Mouse (Mus musculus) liver, embryonic 11.5 days (tissue): ENCODE data around the gene Nck2. TPM values are rescaled to one million over a fixed set of nuclear protein-coding genes. Genes with fewer than 3 reads are reported as not detected.

Experiments used
- ATAC-seq: fragments of 200-750 bp; cut with Nextera tagmentation; replicated peaks from 2 replicates; pipeline ENCODE4 v1.8.0; 2017; ENCODE audit warnings: moderate number of reproducible peaks, mild to moderate bottlenecking, moderate TSS enrichment, moderate library complexity; ENCODE audit not compliant: low FRiP score
- DNase-seq: peaks from one replicate; pipeline ENCODE4 v3.0.0-alpha.2; 2017; ENCODE audit warnings: low spot score
- H3K27ac ChIP-seq: fragments of 300-500 bp; sonication (generic); 2 replicates; pipeline ENCODE4 v1.5.1; 2014; ENCODE audit warnings: mild to moderate bottlenecking, low read depth, low read length, control low read depth
- H3K27me3 ChIP-seq: fragments of 300-500 bp; sonication (generic); replicated peaks from 2 replicates; pipeline ENCODE4 v1.6.1; 2014; ENCODE audit warnings: low read length, mixed read lengths; ENCODE audit not compliant: control insufficient read depth, insufficient read depth
- H3K36me3 ChIP-seq: fragments of 300-500 bp; sonication (generic); 2 replicates; pipeline ENCODE4 v1.6.1; 2014; ENCODE audit warnings: mild to moderate bottlenecking, low read length, moderate library complexity, mixed read lengths; ENCODE audit not compliant: control insufficient read depth, insufficient read depth
- H3K4me1 ChIP-seq: fragments of 300-500 bp; sonication (generic); replicated peaks from 2 replicates; pipeline ENCODE4 v1.6.1; 2014; ENCODE audit warnings: low read length, mixed read lengths; ENCODE audit not compliant: control insufficient read depth, insufficient read depth
- H3K4me2 ChIP-seq: fragments of 300-500 bp; sonication (generic); 2 replicates; pipeline ENCODE4 v1.6.1; 2014; ENCODE audit warnings: mild to moderate bottlenecking, control low read depth, moderate library complexity
- H3K4me3 ChIP-seq: fragments of 300-500 bp; sonication (generic); 2 replicates; pipeline ENCODE4 v1.5.1; 2014; ENCODE audit warnings: low read depth, low read length, control low read depth
- H3K9ac ChIP-seq: fragments of 300-500 bp; sonication (generic); 2 replicates; pipeline ENCODE4 v1.6.1; 2014; ENCODE audit warnings: low read depth, low read length, control low read depth
- H3K9me3 ChIP-seq: fragments of 300-500 bp; sonication (generic); 2 replicates; pipeline ENCODE4 v1.6.1; 2016; ENCODE audit warnings: low read length, inconsistent platforms, mixed read lengths; ENCODE audit not compliant: control insufficient read depth
- WGBS: fragments of 180-500 bp; shearing (Covaris S2); extraction: QIAGEN DNeasy Blood & Tissue Kit; methylation state at CpG from one replicate; pipeline ENCODE4 v1.1.7; 2014; 5-methylcytosine and 5-hydroxymethylcytosine counted together
- polyA plus RNA-seq: library from polyadenylated mRNA; unstranded; fragments of >200 nt; fragmentation: Nextera tagmentation; extraction: Ambion mirVana; gene quantifications from 2 replicates; pipeline ENCODE4 v1.2.1, GENCODE M21; 2014

Nck2 gene
- polyA plus RNA-seq, 1 experiment from 2014 or later, result 24.5 TPM

DNA sequence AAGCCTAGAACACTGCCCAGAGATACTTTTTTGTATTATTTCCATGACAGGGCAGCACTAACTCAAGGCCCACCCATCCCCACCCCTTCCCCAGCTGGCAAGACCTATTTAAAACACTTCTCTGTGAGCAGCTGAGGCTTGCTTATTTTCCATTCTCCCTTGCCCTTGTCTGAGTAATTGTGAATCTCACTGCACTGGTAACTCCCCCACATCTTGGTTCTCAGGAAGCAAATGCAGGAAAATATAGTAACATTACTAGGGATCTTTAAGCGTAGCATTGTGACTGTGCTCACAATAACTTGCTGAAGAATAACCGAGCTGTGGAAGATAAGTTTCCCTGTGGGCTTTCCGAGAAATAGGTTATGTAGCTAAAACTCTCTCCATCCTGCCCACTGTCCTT, 24.6 kb downstream of the Nck2 start:
- H3K4me2 ChIP-seq, result no peak overlapping the region
- 79% methylated on average over 3 of the region's 3 CpGs for WGBS
- H3K9me3 ChIP-seq, result no peaks in the 10 kb centered on the region
- H3K27ac ChIP-seq, result no peak overlapping the region
- no peaks in the 10 kb centered on the region for H3K36me3 ChIP-seq
- H3K9ac ChIP-seq, result no peak overlapping the region
- no peak overlapping the region for H3K4me3 ChIP-seq
- H3K4me1 ChIP-seq, result peaks cover 63% of the 10 kb centered on the region
- ATAC-seq, result no peak
- no peak for DNase-seq
- no peaks in the 10 kb centered on the region for H3K27me3 ChIP-seq

DNA sequence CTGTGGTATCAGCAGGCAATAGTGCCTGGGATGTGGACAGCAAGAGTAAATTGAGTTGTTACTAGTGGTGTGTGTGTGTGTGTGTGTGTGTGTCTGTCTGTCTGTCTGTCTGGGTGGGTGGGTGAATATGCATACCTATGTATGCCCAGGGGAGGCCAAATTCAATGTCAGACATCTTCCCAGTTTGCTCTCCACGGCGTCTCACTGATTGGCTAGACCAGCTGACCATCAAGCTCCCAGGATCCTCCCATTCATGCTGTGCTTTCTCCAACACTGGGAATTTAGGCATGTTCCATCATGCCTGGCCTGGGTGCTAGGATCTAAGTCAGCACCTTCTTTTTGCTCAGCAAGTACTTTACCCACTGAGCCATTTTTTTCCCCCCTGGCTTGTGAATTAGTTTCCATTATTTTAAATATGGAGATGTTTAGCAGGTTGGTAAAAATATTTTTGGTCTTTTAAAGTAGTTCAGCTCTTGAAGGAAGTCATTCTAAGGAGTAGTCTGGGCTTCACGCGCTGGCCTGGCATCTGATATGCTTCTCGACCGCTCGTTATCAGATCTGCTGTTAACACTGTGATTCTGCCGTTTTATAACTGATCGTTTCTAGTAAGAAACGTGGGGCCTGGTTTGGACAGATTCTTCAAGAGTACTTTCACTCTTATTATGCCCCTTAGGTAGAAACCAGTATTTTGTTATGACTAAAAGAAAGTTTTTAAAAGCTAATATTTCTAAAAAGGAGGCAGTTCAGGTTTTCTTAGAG, 26.2 kb downstream of the Nck2 start:
- H3K27ac ChIP-seq, result no peak overlapping the region
- ATAC-seq (no peak), DNase-seq (no peak)
- peaks cover 69% of the 10 kb centered on the region for H3K4me1 ChIP-seq
- no peaks in the 10 kb centered on the region for H3K36me3 ChIP-seq
- no peaks in the 10 kb centered on the region for H3K27me3 ChIP-seq
- H3K4me2 ChIP-seq, result no peak overlapping the region
- H3K9me3 ChIP-seq, result no peaks in the 10 kb centered on the region
- WGBS, result 70% methylated on average over 10 of the region's 10 CpGs
- no peak overlapping the region for H3K9ac ChIP-seq
- no peak overlapping the region for H3K4me3 ChIP-seq

DNA sequence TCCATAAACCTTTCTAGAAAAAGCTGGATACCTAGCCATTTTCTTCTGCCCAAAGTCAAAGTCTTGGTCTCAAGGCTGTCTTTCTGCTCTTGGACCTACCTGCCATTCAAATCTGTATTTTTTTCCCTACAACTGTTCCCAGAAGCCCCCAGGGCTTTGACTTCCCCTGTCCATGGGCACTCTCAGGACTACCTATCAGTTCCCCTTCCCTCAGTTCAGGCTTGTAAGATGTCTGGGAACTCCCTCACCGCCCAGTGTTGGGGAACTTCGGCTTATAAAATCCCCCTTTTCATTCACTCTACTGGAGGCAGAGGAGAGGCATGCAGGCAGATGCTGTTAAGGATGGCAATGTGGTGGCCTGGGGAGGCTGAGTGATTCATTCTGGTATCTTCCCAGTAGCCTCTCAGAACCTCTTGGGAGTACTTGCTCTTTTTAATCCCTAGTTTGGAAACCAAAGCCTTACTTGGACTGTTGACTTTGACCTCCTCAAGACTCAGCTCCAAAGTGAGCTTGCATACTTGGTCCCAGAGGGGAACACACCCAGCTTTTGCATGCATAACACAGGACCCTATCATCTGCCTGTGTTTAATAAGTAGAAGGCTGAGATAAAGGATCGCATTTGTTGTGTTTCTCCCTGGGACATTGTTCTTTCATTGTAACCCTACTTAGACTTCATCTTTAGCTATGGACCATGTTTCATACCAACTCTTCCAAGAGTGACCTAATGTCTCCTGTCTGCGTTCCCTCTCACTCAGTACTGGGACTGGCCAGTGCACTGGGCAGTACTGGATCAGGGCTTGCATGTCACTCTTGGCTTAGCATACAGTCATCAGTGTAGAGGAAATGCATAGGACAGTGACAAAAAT, 27.0 kb downstream of the Nck2 start:
- WGBS, result 76% methylated on average over 4 of the region's 4 CpGs
- H3K4me1 ChIP-seq, result peaks cover 64% of the 10 kb centered on the region
- H3K36me3 ChIP-seq, result no peaks in the 10 kb centered on the region
- H3K27me3 ChIP-seq, result no peaks in the 10 kb centered on the region
- H3K9ac ChIP-seq, result no peak overlapping the region
- ATAC-seq (no peak), DNase-seq (no peak)
- H3K4me2 ChIP-seq, result no peak overlapping the region
- H3K4me3 ChIP-seq, result no peak overlapping the region
- H3K9me3 ChIP-seq, result no peaks in the 10 kb centered on the region
- no peak overlapping the region for H3K27ac ChIP-seq

DNA sequence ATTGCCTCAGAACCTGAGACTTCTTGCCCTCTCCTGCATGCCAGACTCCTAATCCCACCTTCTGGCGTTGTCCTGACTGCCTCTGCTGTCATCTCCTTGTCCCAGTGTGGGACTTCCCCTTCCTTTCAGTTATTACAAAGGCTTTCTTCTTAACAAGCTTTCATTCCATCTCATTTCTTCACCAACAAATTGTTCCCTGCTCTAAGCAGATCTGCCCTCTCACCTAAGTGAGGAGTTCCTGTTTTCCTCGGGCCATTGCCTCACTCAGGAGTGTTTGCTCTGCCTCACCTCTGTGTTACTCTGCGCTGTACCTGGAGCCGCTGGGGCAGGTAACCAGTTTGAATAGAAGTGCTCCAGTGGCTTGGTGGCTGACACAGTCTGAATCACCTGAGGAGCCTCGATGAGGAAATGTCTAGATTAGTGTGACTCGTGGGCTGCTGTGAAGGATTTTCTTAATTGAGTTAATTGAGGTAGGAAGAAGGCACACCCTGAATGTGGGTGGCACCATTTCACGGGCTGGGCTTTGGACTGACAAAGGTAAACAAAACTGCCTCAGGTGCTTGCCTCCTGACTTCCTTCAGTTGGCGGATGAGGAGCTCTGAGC, 27.8 kb downstream of the Nck2 start:
- H3K4me1 ChIP-seq, result peaks cover 57% of the 10 kb centered on the region
- H3K36me3 ChIP-seq, result no peaks in the 10 kb centered on the region
- no peak overlapping the region for H3K9ac ChIP-seq
- no peak for DNase-seq
- H3K27me3 ChIP-seq, result no peaks in the 10 kb centered on the region
- H3K4me3 ChIP-seq, result no peak overlapping the region
- 63% methylated on average over 8 of the region's 8 CpGs for WGBS
- no peak overlapping the region for H3K4me2 ChIP-seq
- no peak overlapping the region for H3K27ac ChIP-seq
- no peaks in the 10 kb centered on the region for H3K9me3 ChIP-seq
- no peak for ATAC-seq

DNA sequence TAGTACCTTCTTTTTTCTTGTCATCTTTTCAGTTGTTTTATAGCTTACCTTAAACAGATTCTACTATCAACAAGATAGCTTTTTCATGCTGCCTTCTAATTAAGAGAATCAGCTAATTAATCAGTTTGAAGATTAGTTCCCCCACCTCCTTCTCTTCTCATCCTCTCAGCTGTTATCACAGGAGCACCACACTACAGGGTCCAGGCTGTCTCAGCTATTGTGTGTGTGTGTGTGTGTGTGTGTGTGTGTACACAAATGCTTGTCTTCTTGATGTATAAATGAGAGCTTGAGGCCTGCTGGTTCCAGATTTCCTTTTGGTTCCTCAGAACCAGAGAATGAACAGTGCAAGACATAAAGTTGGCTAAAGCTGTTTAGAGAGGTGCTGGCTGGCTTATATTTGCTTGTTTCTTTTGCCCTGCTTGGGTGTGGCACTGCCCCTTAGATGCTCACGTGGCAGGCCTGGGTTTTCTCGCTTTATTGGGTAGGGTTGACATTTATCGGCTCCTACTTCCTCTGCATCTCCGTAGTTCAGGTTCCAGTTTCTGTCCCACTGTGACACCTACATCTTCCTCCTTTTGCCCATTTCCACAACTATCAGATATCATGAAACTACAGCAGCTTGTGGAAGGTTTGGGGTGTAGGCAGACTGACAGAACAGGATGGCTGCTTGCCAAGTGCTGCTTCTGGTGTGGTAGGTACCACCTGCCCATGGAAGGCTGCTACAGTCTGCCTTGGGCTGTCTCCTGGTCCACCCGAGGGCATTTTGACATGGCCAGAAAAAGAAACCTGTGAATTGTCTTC, 29.6 kb downstream of the Nck2 start:
- WGBS, result 49% methylated on average over 5 of the region's 5 CpGs
- H3K4me2 ChIP-seq, result peak overlapping the region; percentile 40; the same call in 1 of the 2 replicates
- no peak overlapping the region for H3K4me3 ChIP-seq
- no peak for DNase-seq
- no peaks in the 10 kb centered on the region for H3K9me3 ChIP-seq
- no peak for ATAC-seq
- peak overlapping the region; percentile 11; the same call in 1 of the 2 replicates for H3K27ac ChIP-seq
- H3K27me3 ChIP-seq, result no peaks in the 10 kb centered on the region
- no peaks in the 10 kb centered on the region for H3K36me3 ChIP-seq
- H3K4me1 ChIP-seq, result peaks cover 41% of the 10 kb centered on the region
- peak overlapping the region; percentile 41; the same call in 1 of the 2 replicates for H3K9ac ChIP-seq

DNA sequence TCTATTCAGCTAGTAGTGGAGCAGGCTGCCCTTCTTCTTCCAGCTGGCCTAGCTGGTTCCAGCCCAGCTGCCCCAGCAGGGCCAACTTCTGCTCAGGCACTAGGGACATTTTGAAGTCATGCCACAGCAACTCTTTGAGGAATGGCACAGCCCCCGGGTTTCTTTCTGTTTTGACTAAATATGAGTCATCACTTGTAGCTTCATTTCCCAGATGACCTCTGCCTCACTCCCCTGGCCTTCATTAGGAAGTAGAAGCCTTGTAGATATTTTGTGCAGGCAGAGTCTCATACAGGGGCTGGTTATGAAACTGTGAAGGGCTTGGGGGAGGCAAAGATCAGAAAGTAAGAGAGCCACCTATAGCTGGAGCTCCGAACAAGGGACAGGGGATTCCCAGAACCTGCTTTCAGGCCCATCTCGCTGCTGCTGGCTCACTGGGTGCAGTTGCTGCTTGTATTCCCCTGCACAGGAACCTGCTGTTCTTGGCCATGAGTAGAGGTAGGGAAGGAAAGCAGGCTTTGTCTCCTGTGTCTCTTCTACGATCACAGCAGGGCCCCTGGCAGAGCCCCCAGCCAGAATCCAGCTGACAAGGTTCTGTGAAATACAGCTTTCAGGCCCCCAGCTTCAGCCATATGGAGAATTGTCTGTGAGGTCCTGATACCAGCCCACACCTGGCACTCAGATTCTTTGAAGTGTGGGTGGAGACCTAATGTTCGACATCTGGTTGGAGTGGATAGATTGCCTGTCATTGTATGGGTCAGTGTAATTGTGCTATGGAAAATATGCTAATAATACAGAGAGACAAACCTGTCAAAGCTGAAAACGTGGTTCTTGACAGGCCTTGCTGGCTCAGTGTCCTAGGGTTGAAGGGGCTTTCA, 30.4 kb downstream of the Nck2 start:
- Histone ChIP-seq H3K27me3 (no peaks in the 10 kb centered on the region), H3K4me1 (peaks cover 34% of the 10 kb centered on the region), H3K27ac (peak overlapping the region; percentile 26; the same call in 1 of the 2 replicates), H3K4me2 (peak overlapping the region; percentile 40), H3K9ac (peak overlapping the region; percentile 41; the same call in 1 of the 2 replicates), H3K9me3 (no peaks in the 10 kb centered on the region), H3K36me3 (no peaks in the 10 kb centered on the region), H3K4me3 (no peak overlapping the region)
- 57% methylated on average over 6 of the region's 6 CpGs for WGBS
- DNase-seq (no peak), ATAC-seq (peak; percentile 82)

DNA sequence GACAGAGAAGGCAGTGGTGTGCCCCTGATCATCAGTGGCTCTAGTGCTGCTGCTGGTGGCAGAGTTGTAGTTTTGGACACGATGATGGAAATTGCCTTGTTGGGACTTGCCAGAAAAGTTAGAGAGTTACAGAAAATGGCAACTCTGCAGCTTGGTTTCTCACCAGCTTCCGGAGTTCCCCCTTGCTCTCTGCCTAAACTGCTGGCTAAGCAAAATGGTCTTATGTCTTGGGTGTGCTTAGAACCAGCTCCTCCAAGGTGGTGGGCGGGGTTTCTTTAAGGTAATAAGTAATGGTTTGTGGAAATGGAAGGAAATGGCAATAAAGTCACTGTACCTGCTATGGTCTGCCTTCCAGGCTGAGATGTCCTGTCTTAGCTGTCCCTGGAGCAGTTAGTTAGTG, 33.6 kb downstream of the Nck2 start:
- no peak for DNase-seq
- Histone ChIP-seq H3K9ac (no peak overlapping the region), H3K9me3 (no peaks in the 10 kb centered on the region), H3K4me2 (no peak overlapping the region), H3K4me3 (no peak overlapping the region), H3K36me3 (no peaks in the 10 kb centered on the region), H3K27ac (no peak overlapping the region), H3K27me3 (no peaks in the 10 kb centered on the region), H3K4me1 (peaks cover 19% of the 10 kb centered on the region)
- ATAC-seq, result no peak
- WGBS, result 86% methylated on average over 3 of the region's 3 CpGs
